Mouse (Mus musculus): ENCODE results near the gene Cry2.

GRCm38 (mm10) chr2:92437366-92437765, 3.5 kb upstream of the Cry2 start:
- TF ChIP-seq TAL1 (IDR thresholded peaks at IDR 0.05; ENCODE audit: low read length), result no peak
- TF ChIP-seq GATA1 (IDR thresholded peaks at IDR 0.05; ENCODE audit: low read length), result no peak
